Mouse (Mus musculus) B cell, adult 62 days (primary cell): Measurements from ENCODE around the gene Gm4631. TPM values are rescaled to one million over a fixed set of nuclear protein-coding genes. Genes with fewer than 3 reads are reported as not detected.

Experiments
- total RNA-seq: library from RNA; stranded (reverse); gene quantifications from 4 replicates; pipeline ENCODE4 v1.2.4, GENCODE M21; 2023

The Gm4631 gene
- total RNA-seq, result 5.7 to 6.4 TPM (median 6.3 TPM) in 4 replicates

GRCm38 (mm10) chr2:175338097-175338496 is at the start of gene Gm4631:
Gene Gm4631, minus strand, starts transcription at chr2:175338197.

GRCm38 (mm10) chr2:175372136-175372535 is 34.1 kb upstream of the Gm4631 start, which contains the start of gene Zfp968:
Gene Zfp968, plus strand, starts transcription at chr2:175372436.

GRCm38 (mm10) chr2:175274825-175275224 is 63.2 kb downstream of the Gm4631 start, which contains the start of gene Gm14440:
Gene Gm14440, plus strand, starts transcription at chr2:175275125.

Other genes starting within 250 kb of the Gm4631 start
- 1.2 to 1.5 TPM (median 1.4 TPM) in 4 replicates for gene Gm14399, start 196.2 kb downstream of the Gm4631 start, total RNA-seq
- 0.12 to 0.19 TPM in 2 of 4 replicates, not detected in the others for gene Gm14443, start 162.3 kb downstream of the Gm4631 start, total RNA-seq
- gene Gm14391, start 131.3 kb downstream of the Gm4631 start, total RNA-seq, result 8.1 to 11.8 TPM (median 11.5 TPM) in 4 replicates
- gene Gm14440, start 63.1 kb downstream of the Gm4631 start, total RNA-seq, result 1.3 to 2.8 TPM in 2 of 4 replicates, not detected in the others
- gene Zfp968, start 34.2 kb upstream of the Gm4631 start, total RNA-seq, result 0.92 to 2.3 TPM (median 1.5 TPM) in 3 of 4 replicates, not detected in the other
- 2.1 to 2.7 TPM in 2 of 4 replicates, not detected in the others for gene Gm4724, start 97.6 kb upstream of the Gm4631 start, total RNA-seq
- 1.2 to 4.4 TPM (median 3.5 TPM) in 4 replicates for gene Zfp965, start 131.8 kb upstream of the Gm4631 start, total RNA-seq